Mouse (Mus musculus) embryonic fibroblast, embryonic 13.5 days (primary cell): ENCODE measurements around the gene Kcnj9.

Experiments used
- CTCF ChIP-seq: IDR thresholded peaks from 2 replicates; pipeline ENCODE4 v1.5.1; 2011; ENCODE audit warnings: mild to moderate bottlenecking, control low read depth, low read length, moderate library complexity, borderline replicate concordance; ENCODE audit not compliant: insufficient read depth
- POLR2A ChIP-seq: IDR thresholded peaks from 2 replicates; pipeline ENCODE4 v1.6.1; 2011; ENCODE audit warnings: low read depth, mild to moderate bottlenecking, control low read depth, low read length, moderate library complexity

DNA sequence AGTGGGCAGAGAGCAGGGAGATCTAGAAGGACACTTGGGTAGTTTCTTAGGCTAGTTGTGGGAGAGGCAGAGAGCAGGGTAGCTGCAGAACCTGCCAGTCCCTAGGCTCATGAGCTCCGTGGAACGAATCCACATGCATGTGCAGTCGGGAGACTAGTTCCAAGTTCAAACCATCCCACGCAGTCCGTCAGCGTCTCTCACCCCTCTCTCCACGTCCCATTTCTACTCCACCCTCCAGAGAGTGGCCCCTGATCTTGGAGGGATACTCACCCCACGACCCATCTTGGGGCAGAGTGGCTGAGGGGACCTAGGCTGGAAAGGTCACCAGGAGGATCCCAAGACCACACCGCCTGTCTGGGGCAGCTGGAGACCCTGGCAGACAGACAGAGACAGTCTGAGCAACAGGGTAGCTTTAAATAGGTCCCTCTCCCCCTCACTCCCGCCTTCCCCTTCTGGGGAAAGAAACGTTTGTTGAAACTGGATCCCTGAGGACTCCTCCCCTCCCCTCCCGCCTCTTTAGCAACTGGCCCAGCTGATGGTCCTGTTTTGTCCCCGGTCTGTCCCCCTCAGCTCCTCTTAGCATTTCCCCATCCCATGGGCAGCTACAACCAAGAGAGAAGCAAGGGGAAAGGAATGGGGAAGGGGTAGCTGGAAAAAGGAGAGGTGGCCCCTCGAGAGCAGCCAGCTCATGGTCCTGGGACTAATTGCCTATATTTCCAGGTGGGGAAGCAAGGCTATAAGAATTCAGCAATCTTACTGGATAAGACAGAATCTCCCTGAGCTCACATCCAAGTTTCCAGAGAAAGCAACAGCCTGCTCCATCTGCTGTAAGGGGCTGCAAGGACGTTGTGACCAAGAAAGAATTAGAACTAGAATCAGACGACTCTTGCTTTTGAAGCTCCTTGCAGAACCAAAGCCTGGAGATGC lies 31.2 kb downstream of the Kcnj9 start, which contains the start of gene Atp1a2:
- TF ChIP-seq POLR2A (no peak), CTCF (no peak)
